Mouse (Mus musculus): ENCODE measurements around the gene C1qtnf5.

DNA sequence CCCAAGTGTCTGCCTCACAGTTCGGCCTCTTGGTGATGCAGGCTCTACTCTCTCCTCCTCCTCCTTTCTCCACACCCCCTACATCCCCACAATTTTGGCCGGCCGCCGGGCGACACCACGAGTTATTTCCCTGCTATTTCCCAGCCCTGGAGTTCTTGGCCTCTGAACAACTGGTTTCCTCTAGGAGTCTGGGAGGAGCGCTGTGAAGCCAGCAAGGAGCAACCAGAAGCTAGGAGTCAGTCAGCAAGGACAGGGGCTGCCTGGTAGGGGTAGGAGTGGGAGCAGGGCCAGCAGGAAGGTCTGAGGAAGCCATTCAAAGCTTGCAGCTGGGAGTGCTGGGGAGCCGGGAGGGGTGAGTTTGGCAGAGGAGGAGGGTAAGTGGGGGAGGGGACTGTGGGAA, at the start of gene C1qtnf5:
- TF ChIP-seq CTCF (IDR thresholded peaks at IDR 0.05; ENCODE audit: extremely low read depth, insufficient read depth, low read length) = no peak
- no peak for TF ChIP-seq POLR2A (IDR thresholded peaks at IDR 0.05; ENCODE audit: extremely low read depth, insufficient read depth, low read length)

Data from cortical plate, adult 2 months (tissue).